Mouse (Mus musculus) MEL (cell line): Measurements from ENCODE around the gene Hoxa3.

Source experiments
- BHLHE40 ChIP-seq: IDR thresholded peaks from 2 replicates; pipeline ENCODE4 v1.6.1; 2012; ENCODE audit warnings: low read depth, mild to moderate bottlenecking, inconsistent platforms, low read length, improper control_type of control experiment, borderline replicate concordance
- CHD1 ChIP-seq: IDR thresholded peaks from 2 replicates; pipeline ENCODE4 v1.6.1; 2012; ENCODE audit warnings: low read depth, mild to moderate bottlenecking, inconsistent platforms, low read length, improper control_type of control experiment
- CTCF ChIP-seq, 3 experiments: IDR thresholded peaks in 2 of 3; conservative IDR thresholded peaks in 1 of 3; 2 replicates each; pipeline ENCODE4 v1.5.1; 2011 to 2012; ENCODE audit warnings: low read length in 3 of 3, low read depth in 2 of 3, mild to moderate bottlenecking in 2 of 3, improper control_type of control experiment in 1 of 3, inconsistent platforms in 1 of 3, mixed read lengths in 1 of 3, moderate library complexity in 1 of 3; ENCODE audit not compliant: control insufficient read depth in 1 of 3, insufficient read depth in 1 of 3, poor library complexity in 1 of 3, severe bottlenecking in 1 of 3
- EP300 ChIP-seq, 2 experiments: IDR thresholded peaks; 2 replicates each; pipeline ENCODE4 v1.6.1; 2011; ENCODE audit warnings: improper control_type of control experiment in 2 of 2, low read length in 2 of 2, low read depth in 1 of 2, mild to moderate bottlenecking in 1 of 2
- GATA1 ChIP-seq: IDR thresholded peaks from 2 replicates; pipeline ENCODE4 v1.6.1; 2011; ENCODE audit warnings: low read depth, low read length, improper control_type of control experiment
- MAFK ChIP-seq: IDR thresholded peaks from 2 replicates; pipeline ENCODE4 v1.6.1; 2011; ENCODE audit warnings: low read depth, mild to moderate bottlenecking, low read length, improper control_type of control experiment, borderline replicate concordance
- MAX ChIP-seq: IDR thresholded peaks from 2 replicates; pipeline ENCODE4 v1.6.1; 2011; ENCODE audit warnings: low read length, improper control_type of control experiment
- MEF2A ChIP-seq: IDR thresholded peaks from 2 replicates; pipeline ENCODE4 v1.6.1; 2014; ENCODE audit warnings: low read depth, mild to moderate bottlenecking, inconsistent platforms, low read length, improper control_type of control experiment; ENCODE audit not compliant: poor library complexity, insufficient replicate concordance, severe bottlenecking; ENCODE audit errors: extremely low read depth
- POLR2A ChIP-seq, 2 experiments: IDR thresholded peaks; 2 replicates each; pipeline ENCODE4 v1.6.1; 2011 to 2012; ENCODE audit warnings: low read length in 2 of 2, mild to moderate bottlenecking in 2 of 2, control low read depth in 1 of 2, improper control_type of control experiment in 1 of 2, low read depth in 1 of 2, moderate library complexity in 1 of 2; ENCODE audit not compliant: control insufficient read depth in 1 of 2, insufficient read depth in 1 of 2, poor library complexity in 1 of 2
- POLR2AphosphoS2 ChIP-seq: IDR thresholded peaks from 2 replicates; pipeline ENCODE4 v1.6.1; 2011; ENCODE audit warnings: low read length, improper control_type of control experiment
- SMC3 ChIP-seq: IDR thresholded peaks from 2 replicates; pipeline ENCODE4 v1.6.1; 2011; ENCODE audit warnings: low read depth, low read length, improper control_type of control experiment
- TAL1 ChIP-seq: IDR thresholded peaks from 2 replicates; pipeline ENCODE4 v1.6.1; 2012; ENCODE audit warnings: mild to moderate bottlenecking, inconsistent platforms, low read length, moderate library complexity, mixed read lengths
- TCF12 ChIP-seq: IDR thresholded peaks from 2 replicates; pipeline ENCODE4 v1.6.1; 2014; ENCODE audit warnings: low read depth, mild to moderate bottlenecking, inconsistent platforms, low read length, improper control_type of control experiment, moderate library complexity
- UBTF ChIP-seq: IDR thresholded peaks from 2 replicates; pipeline ENCODE4 v1.6.1; 2012; ENCODE audit warnings: low read depth, mild to moderate bottlenecking, inconsistent platforms, low read length, improper control_type of control experiment, moderate library complexity, borderline replicate concordance; ENCODE audit not compliant: insufficient read depth

DNA sequence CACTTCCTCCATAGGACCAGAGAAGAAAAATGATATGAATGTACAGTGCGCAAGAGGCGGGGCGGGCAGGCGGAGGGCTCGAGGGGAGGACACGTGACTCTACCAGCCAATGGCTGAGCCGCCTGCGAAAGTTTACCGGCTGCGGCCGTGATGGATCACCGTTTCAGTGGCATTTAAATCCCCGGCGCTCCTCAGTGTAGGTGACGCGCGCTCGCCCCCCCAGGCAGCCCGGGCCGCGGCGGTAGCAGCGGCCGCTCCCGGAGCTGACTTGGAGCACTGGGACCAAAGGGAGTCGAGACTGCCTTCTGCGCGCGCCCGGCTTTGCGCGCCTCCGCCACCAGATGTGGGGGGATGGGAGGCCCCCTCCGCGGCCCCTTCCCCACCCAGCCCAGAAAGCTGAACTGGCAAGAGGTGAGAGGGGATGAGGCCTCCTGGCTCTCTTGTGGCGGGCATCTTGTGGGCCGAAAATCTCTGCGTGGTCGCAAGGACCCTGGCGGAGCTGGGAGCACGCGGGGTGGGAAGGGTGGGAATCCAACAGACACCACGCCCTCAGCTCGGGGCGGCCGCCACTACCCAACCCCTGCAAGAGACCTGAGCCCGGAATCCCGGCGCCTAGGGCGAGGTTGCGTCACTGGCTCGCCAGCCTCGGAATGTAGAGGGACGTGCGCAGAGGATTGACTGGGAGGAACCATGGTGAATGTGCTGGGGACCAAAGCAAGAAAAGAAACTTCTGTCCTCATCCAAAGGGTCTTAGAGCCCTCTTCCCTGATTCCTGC is 54.7 kb downstream of the Hoxa3 start, which contains the start of gene Hoxa1:
- TF ChIP-seq CTCF (IDR thresholded peaks at IDR 0.05 in 2 of 3, conservative IDR thresholded peaks at IDR 0.05 in 1 of 3; ENCODE audit: control insufficient read depth in 1 of 3, insufficient read depth in 1 of 3, low read depth in 2 of 3, low read length in 3 of 3, poor library complexity in 1 of 3, severe bottlenecking in 1 of 3) (no peak), MAFK (no peak), CHD1 (no peak), POLR2A (IDR thresholded peaks at IDR 0.05; ENCODE audit: control insufficient read depth in 1 of 2, insufficient read depth in 1 of 2, low read depth in 1 of 2, low read length in 2 of 2, poor library complexity in 1 of 2) (0 out of 4 replicates have a peak, but pooled peaks of 1 of the 2 experiments have one; percentile 18), SMC3 (no peak), EP300 (IDR thresholded peaks at IDR 0.05; ENCODE audit: low read depth in 1 of 2, low read length in 2 of 2) (no peak), TAL1 (no peak), MAX (no peak), TCF12 (no peak), GATA1 (no peak), POLR2AphosphoS2 (no peak), UBTF (no peak), BHLHE40 (no peak), MEF2A (no peak)
